Mouse (Mus musculus) stomach, embryonic 16.5 days (tissue): ENCODE data around the gene Gpr137c. TPM values are rescaled to one million over a fixed set of nuclear protein-coding genes. Genes with fewer than 3 reads are reported as not detected.
A peak's percentile ranks its signal among the peaks of the same experiment; 100 is the strongest.

ENCODE experiments used
- ATAC-seq: fragments of 200-750 bp; cut with Nextera tagmentation; 2 replicates; pipeline ENCODE4 v1.8.0; 2017; ENCODE audit warnings: moderate number of reproducible peaks, moderate TSS enrichment; ENCODE audit not compliant: insufficient read depth, low FRiP score
- H3K27ac ChIP-seq: fragments of 300-500 bp; sonication (generic); 2 replicates; pipeline ENCODE4 v1.5.1; 2014; ENCODE audit warnings: low read length
- H3K27me3 ChIP-seq: fragments of 300-500 bp; sonication (generic); 2 replicates; pipeline ENCODE4 v1.6.1; 2014; ENCODE audit warnings: low read length, control low read depth, mixed read lengths; ENCODE audit not compliant: control insufficient read depth, insufficient read depth
- H3K36me3 ChIP-seq: fragments of 300-500 bp; sonication (generic); 2 replicates; pipeline ENCODE4 v1.6.1; 2014; ENCODE audit warnings: low read length; ENCODE audit not compliant: control insufficient read depth, insufficient read depth
- H3K4me1 ChIP-seq: fragments of 300-500 bp; sonication (generic); 2 replicates; pipeline ENCODE4 v1.6.1; 2014; ENCODE audit warnings: low read length, control low read depth, mixed read lengths; ENCODE audit not compliant: control insufficient read depth, insufficient read depth
- H3K4me2 ChIP-seq: fragments of 300-500 bp; sonication (generic); 2 replicates; pipeline ENCODE4 v1.6.1; 2014; ENCODE audit warnings: low read depth, low read length, mixed read lengths
- H3K4me3 ChIP-seq: fragments of 300-500 bp; sonication (generic); replicated peaks from 2 replicates; pipeline ENCODE4 v1.5.1; 2014; ENCODE audit warnings: mild to moderate bottlenecking, low read length
- H3K9ac ChIP-seq: fragments of 300-500 bp; sonication (generic); 2 replicates; pipeline ENCODE4 v1.6.1; 2014; ENCODE audit warnings: low read length
- H3K9me3 ChIP-seq: fragments of 300-500 bp; sonication (generic); replicated peaks from 2 replicates; pipeline ENCODE4 v1.6.1; 2016; ENCODE audit warnings: low read length, control low read depth; ENCODE audit not compliant: control insufficient read depth
- WGBS: fragments of 180-500 bp; shearing (Covaris S2); extraction: QIAGEN DNeasy Blood & Tissue Kit; methylation state at CpG from one replicate; pipeline ENCODE4 v1.1.7; 2014; 5-methylcytosine and 5-hydroxymethylcytosine counted together
- polyA plus RNA-seq: library from polyadenylated mRNA; unstranded; fragments of >200 nt; fragmentation: Nextera tagmentation; extraction: Ambion mirVana; gene quantifications from 2 replicates; pipeline ENCODE4 v1.2.1, GENCODE M21; 2015

Gpr137c gene
- polyA plus RNA-seq, 1 experiment from 2014 or later, result 1.6 TPM

DNA sequence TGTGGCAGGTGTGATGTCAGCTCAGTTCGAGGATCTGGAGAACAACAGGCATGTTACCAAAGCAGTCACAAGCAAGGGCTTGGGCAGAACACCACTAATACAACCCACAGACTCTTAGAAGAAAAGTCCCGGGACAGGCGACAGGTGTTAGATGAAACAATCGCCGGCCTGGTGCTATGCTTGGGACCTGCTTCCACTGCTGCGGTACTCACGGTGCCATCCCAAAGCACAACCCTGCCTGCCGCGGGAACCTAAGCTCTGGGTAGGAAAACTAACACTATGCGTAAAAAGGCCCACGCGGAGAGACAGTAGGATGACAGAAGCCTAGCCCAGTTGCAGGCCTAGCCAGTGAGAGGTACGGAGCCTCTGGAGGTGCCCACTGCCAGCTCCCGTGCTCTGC is 90.6 kb downstream of the Gpr137c start:
- Histone ChIP-seq H3K9me3 (no peaks in the 10 kb centered on the region), H3K27ac (no peak overlapping the region), H3K4me3 (no peak overlapping the region), H3K27me3 (no peaks in the 10 kb centered on the region), H3K4me2 (no peak overlapping the region), H3K36me3 (0 out of 2 replicates have a peak, but pooled peaks cover under 1% of the 10 kb centered on the region), H3K9ac (no peak overlapping the region), H3K4me1 (0 out of 2 replicates have a peak, but pooled peaks cover 3% of the 10 kb centered on the region)
- 90% methylated on average over 14 of the region's 14 CpGs for WGBS
- no peak for ATAC-seq

GRCm38 (mm10) chr14:45316927-45317326 is 97.4 kb downstream of the Gpr137c start:
- H3K27ac ChIP-seq, result no peak overlapping the region
- peak overlapping the region; percentile 94 for H3K4me3 ChIP-seq
- H3K4me2 ChIP-seq, result peak overlapping the region; percentile 73
- H3K9ac ChIP-seq, result peak overlapping the region; percentile 18
- no peaks in the 10 kb centered on the region for H3K27me3 ChIP-seq
- peaks cover 10% of the 10 kb centered on the region for H3K4me1 ChIP-seq
- H3K36me3 ChIP-seq, result no peaks in the 10 kb centered on the region
- H3K9me3 ChIP-seq, result no peaks in the 10 kb centered on the region
- no peak for ATAC-seq
- 70% methylated on average over 5 of the region's 5 CpGs for WGBS

GRCm38 (mm10) chr14:45317921-45318411 is 98.4 kb downstream of the Gpr137c start:
- no peaks in the 10 kb centered on the region for H3K27me3 ChIP-seq
- H3K4me1 ChIP-seq, result peaks cover 10% of the 10 kb centered on the region
- H3K4me2 ChIP-seq, result peak overlapping the region; percentile 73
- H3K4me3 ChIP-seq, result peak overlapping the region; percentile 94
- peak overlapping the region; percentile 97 for H3K27ac ChIP-seq
- no peaks in the 10 kb centered on the region for H3K36me3 ChIP-seq
- no peaks in the 10 kb centered on the region for H3K9me3 ChIP-seq
- ATAC-seq, result no peak; the same call in 1 of the 2 replicates
- H3K9ac ChIP-seq, result peak overlapping the region; percentile 92
- under 1% methylated on average over 38 of the region's 38 CpGs for WGBS

GRCm38 (mm10) chr14:45318426-45319236 is 99.1 kb downstream of the Gpr137c start, which contains the start of gene Ero1l:
TSS of gene Ero1l (minus strand) at chr14:45318771.
- peak within 1 kb of the TSS; percentile 97 for H3K27ac ChIP-seq
- H3K4me1 ChIP-seq, result peaks cover 10% of the 10 kb centered on the region
- peak within 1 kb of the TSS; percentile 77 for H3K4me2 ChIP-seq
- no peaks in the 10 kb centered on the region for H3K27me3 ChIP-seq
- peak within 1 kb of the TSS; percentile 92 for H3K9ac ChIP-seq
- no peaks in the 10 kb centered on the region for H3K9me3 ChIP-seq
- peak; percentile 94 for ATAC-seq
- H3K4me3 ChIP-seq, result peak within 1 kb of the TSS; percentile 94
- WGBS, result 2% methylated on average over 52 of the region's 74 CpGs
- no peaks in the 10 kb centered on the region for H3K36me3 ChIP-seq

- H3K9ac ChIP-seq, result no peak overlapping the region
- no peaks in the 10 kb centered on the region for H3K36me3 ChIP-seq
- H3K4me3 ChIP-seq, result no peak overlapping the region
- ATAC-seq, result no peak
- peak overlapping the region; percentile 77 for H3K4me2 ChIP-seq
- H3K9me3 ChIP-seq, result no peaks in the 10 kb centered on the region
- WGBS, result 56% methylated on average over 3 of the region's 3 CpGs
- no peak overlapping the region; the same call in 1 of the 2 replicates for H3K27ac ChIP-seq
- no peaks in the 10 kb centered on the region for H3K27me3 ChIP-seq
- H3K4me1 ChIP-seq, result peaks cover 10% of the 10 kb centered on the region
Observed at GRCm38 (mm10) chr14:45319237-45319610, 99.7 kb downstream of the Gpr137c start.

DNA sequence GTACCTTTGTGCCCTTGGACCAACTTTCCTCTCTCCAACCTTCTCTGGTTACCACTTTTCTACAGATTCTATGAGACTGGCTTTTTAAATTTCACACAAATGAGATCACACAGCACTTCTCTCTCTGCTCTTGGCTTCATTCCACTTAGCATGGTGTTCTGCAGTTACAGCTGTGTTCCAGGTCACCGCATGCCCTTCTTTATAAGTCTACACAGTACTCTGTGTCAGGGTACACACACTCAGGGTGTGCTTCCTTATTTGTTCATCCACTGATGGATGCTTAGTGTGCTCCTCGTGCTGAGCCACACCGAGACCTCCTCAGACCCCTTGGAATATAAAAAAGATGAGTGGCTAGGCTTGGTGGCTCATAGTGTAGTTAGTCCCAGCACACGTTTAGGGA is 100.6 kb downstream of the Gpr137c start:
- Histone ChIP-seq H3K4me1 (peaks cover 7% of the 10 kb centered on the region), H3K27ac (no peak overlapping the region), H3K36me3 (no peaks in the 10 kb centered on the region), H3K4me2 (no peak overlapping the region), H3K9me3 (no peaks in the 10 kb centered on the region), H3K4me3 (no peak overlapping the region), H3K27me3 (no peaks in the 10 kb centered on the region), H3K9ac (no peak overlapping the region)
- no peak for ATAC-seq
- WGBS, result 79% methylated on average over 4 of the region's 4 CpGs

DNA sequence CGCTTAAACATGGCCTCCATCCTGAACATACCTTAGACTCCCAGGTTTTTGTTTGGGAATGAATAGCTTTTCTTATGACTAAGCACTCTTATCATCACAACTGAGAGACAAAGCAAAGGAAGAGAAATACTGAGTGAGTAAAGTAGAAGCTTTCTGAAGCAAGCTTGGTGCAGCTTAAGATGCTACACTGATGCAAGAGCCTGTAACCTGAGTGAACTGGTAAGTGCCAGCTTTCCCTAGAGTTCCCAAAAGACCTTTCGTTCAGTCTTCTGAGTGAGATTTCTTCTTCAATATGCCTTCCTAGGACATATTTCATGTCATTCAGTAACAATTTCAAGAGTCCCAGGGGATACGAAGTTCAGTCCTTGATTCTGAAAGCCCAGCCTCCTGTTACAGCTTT is 101.5 kb downstream of the Gpr137c start:
- no peaks in the 10 kb centered on the region for H3K36me3 ChIP-seq
- WGBS, result 83% methylated on average over 3 of the region's 3 CpGs
- no peaks in the 10 kb centered on the region for H3K27me3 ChIP-seq
- ATAC-seq, result no peak
- H3K4me1 ChIP-seq, result peaks cover 7% of the 10 kb centered on the region
- H3K4me3 ChIP-seq, result no peak overlapping the region
- no peak overlapping the region for H3K9ac ChIP-seq
- H3K9me3 ChIP-seq, result no peaks in the 10 kb centered on the region
- no peak overlapping the region for H3K27ac ChIP-seq
- H3K4me2 ChIP-seq, result no peak overlapping the region

DNA sequence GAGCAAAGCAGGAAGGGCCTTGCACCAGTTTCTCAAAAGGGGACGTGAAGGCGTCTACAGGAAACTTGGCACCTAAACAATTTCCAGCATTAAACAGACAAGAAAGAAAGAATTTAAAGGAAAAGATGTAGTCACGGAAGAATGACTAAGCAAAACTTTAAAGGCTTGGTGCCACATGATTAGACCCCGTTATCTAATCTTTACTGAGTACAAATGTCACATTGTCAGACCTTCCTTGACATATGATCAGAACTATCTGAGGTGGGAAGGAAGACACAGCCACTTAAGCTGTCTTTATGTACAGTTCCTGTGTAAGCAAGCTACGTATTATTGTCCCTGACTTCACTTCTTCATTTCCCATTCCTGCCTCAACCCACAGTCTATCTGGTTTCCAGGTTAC is 102.1 kb downstream of the Gpr137c start:
- Histone ChIP-seq H3K4me2 (no peak overlapping the region), H3K4me3 (no peak overlapping the region), H3K27ac (no peak overlapping the region), H3K9ac (no peak overlapping the region), H3K36me3 (no peaks in the 10 kb centered on the region), H3K4me1 (peaks cover 7% of the 10 kb centered on the region), H3K9me3 (no peaks in the 10 kb centered on the region), H3K27me3 (no peaks in the 10 kb centered on the region)
- no peak for ATAC-seq
- 63% methylated on average over 5 of the region's 5 CpGs for WGBS

DNA sequence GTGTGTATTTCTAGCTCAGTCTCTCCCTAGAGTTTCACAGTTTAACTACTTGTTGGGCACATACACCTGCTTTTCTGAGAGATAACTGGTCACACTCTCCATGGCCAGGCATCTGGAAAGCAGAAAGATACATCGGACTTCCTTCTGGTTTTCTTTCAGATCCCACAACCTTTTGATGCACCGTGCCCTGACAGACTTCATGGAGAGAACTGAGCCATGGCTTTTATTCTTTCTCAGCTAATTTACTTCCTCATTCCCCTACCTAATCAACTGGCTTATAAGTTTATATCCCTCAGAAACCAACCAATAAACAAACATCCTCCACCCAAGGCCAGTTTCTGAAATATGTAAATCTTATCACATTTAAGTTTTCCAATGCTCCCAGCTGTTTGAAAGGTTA is 102.9 kb downstream of the Gpr137c start:
- no peaks in the 10 kb centered on the region for H3K27me3 ChIP-seq
- no peaks in the 10 kb centered on the region for H3K9me3 ChIP-seq
- H3K36me3 ChIP-seq, result no peaks in the 10 kb centered on the region
- no peak for ATAC-seq
- H3K9ac ChIP-seq, result no peak overlapping the region
- no peak overlapping the region for H3K27ac ChIP-seq
- H3K4me2 ChIP-seq, result no peak overlapping the region
- H3K4me1 ChIP-seq, result peaks cover 1% of the 10 kb centered on the region
- 84% methylated on average over 2 of the region's 2 CpGs for WGBS
- H3K4me3 ChIP-seq, result no peak overlapping the region
